Mouse (Mus musculus): ENCODE data around the gene Mcoln2. TPM values are rescaled to one million over a fixed set of nuclear protein-coding genes. Genes with fewer than 3 reads are reported as not detected.

The Mcoln2 gene
- polyA plus RNA-seq, 1 experiment from 2014 or later, result 0.27 TPM

DNA sequence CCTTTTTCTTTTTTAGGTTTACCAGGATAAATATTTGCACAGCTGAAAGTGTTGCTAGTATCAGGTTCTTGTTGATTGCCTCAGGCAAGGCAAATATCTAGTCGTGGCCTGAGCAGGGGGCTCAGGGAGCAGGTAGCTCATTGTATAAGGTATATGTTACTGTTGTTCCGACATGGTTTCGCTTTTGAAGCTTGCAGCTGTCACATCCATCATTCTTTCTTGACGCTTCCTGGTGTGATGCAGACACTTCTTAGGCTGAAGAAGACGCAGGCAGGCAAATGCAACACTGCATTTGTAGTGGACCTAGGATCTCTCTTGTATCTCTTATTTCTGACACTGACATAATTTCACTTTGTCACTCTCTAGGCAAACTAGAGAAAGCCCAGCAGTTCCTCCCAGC, 63.7 kb downstream of the Mcoln2 start:
- ATAC-seq (replicated peaks; ENCODE audit: low FRiP score) (no peak), DNase-seq (ENCODE audit: low spot score) (no peak)
- Histone ChIP-seq H3K4me3 (ENCODE audit: low read depth, low read length) (no peak overlapping the region), H3K4me2 (ENCODE audit: low read depth, low read length, severe bottlenecking) (no peak overlapping the region), H3K9me3 (ENCODE audit: control insufficient read depth, low read length) (no peaks in the 10 kb centered on the region), H3K36me3 (ENCODE audit: control insufficient read depth, insufficient read depth, low read length) (no peaks in the 10 kb centered on the region), H3K9ac (ENCODE audit: low read length) (no peak overlapping the region), H3K27me3 (ENCODE audit: control insufficient read depth, insufficient read depth, low read length) (no peaks in the 10 kb centered on the region), H3K4me1 (replicated peaks; ENCODE audit: control insufficient read depth, insufficient read depth, low read length) (no peaks in the 10 kb centered on the region), H3K27ac (ENCODE audit: low read depth, low read length) (no peak overlapping the region)
- 79% methylated on average over 5 of the region's 5 CpGs for WGBS

DNA sequence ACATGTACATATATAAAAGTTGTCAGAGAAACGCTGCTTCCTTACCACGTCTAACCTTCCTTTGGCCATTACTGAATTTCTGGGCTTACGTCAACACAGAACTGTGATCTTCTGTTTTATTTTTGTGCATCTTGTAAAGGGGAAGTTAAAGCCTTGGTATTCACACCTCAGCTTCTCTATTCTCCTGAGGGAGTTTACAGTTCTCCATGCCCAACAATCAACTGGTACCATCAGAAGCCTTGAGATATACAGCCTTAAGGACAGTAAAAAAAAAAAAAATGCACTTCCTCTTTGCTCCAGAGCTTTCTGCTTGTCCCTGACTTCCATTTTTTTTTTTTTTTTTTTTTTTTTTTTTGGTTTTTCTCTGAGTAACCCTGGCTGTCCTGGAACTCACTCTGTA, 66.9 kb downstream of the Mcoln2 start:
- DNase-seq (ENCODE audit: low spot score), result no peak
- no peak overlapping the region for H3K27ac ChIP-seq (ENCODE audit: low read depth, low read length)
- no peak overlapping the region for H3K9ac ChIP-seq (ENCODE audit: low read length)
- no peaks in the 10 kb centered on the region for H3K9me3 ChIP-seq (ENCODE audit: control insufficient read depth, low read length)
- no peak for ATAC-seq (replicated peaks; ENCODE audit: low FRiP score)
- no peak overlapping the region for H3K4me3 ChIP-seq (ENCODE audit: low read depth, low read length)
- H3K36me3 ChIP-seq (ENCODE audit: control insufficient read depth, insufficient read depth, low read length), result no peaks in the 10 kb centered on the region
- 94% methylated on average over 3 of the region's 3 CpGs for WGBS
- no peak overlapping the region for H3K4me2 ChIP-seq (ENCODE audit: low read depth, low read length, severe bottlenecking)
- no peaks in the 10 kb centered on the region for H3K4me1 ChIP-seq (replicated peaks; ENCODE audit: control insufficient read depth, insufficient read depth, low read length)
- H3K27me3 ChIP-seq (ENCODE audit: control insufficient read depth, insufficient read depth, low read length), result peaks cover 11% of the 10 kb centered on the region

DNA sequence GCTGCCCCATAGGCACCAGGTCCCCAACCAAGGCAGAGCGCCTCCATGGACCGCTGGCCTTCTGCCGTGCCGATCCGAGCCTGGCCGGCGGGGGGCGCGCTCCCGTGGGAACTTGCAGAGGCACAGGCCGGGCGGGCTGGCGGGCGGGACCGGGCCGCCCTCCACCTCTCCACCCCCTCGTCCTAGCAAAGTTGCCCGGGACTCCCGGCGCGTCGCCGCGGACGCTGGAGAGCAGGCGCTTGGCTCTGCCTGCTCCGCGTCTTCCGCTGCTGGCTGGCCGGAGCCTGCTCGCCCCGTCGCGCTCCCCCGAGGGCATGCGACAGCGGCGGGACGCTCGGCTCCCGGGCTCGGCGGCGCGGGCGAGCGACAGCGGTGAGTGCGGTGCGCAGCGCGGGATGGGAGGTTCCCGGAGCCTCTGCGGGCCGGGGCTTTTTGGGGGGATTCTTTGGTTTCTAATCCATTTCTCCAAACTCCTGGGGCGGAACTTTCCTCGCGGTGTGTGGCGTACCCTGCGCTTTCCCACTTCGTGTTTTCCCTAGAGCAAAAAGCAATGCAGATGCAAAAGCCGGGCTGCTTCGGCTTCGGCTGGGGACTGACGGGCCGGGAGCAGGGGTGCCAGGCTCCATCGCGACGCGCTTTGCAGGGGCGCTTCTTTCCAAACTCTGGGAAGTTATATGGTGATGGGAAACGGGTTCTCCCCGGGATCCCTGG, 71.3 kb downstream of the Mcoln2 start, which contains the start of gene Lpar3:
Lpar3 (plus strand) TSS at position 188 of the 711 bp plus-strand sequence.
- Histone ChIP-seq H3K36me3 (ENCODE audit: control insufficient read depth, insufficient read depth, low read length) (no peaks in the 10 kb centered on the region), H3K27ac (ENCODE audit: low read depth, low read length) (no peak within 1 kb of the TSS), H3K9me3 (ENCODE audit: control insufficient read depth, low read length) (no peaks in the 10 kb centered on the region), H3K4me2 (ENCODE audit: low read depth, low read length, severe bottlenecking) (peak within 1 kb of the TSS; percentile 65), H3K4me3 (ENCODE audit: low read depth, low read length) (peak within 1 kb of the TSS; percentile 45), H3K27me3 (ENCODE audit: control insufficient read depth, insufficient read depth, low read length) (peaks cover 25% of the 10 kb centered on the region), H3K9ac (ENCODE audit: low read length) (peak within 1 kb of the TSS; percentile 23; the same call in 1 of the 2 replicates), H3K4me1 (replicated peaks; ENCODE audit: control insufficient read depth, insufficient read depth, low read length) (no peaks in the 10 kb centered on the region)
- peak; percentile 89 for DNase-seq (ENCODE audit: low spot score)
- peak; percentile 86 for ATAC-seq (replicated peaks; ENCODE audit: low FRiP score)
- under 1% methylated on average over 68 of the region's 73 CpGs for WGBS

DNA sequence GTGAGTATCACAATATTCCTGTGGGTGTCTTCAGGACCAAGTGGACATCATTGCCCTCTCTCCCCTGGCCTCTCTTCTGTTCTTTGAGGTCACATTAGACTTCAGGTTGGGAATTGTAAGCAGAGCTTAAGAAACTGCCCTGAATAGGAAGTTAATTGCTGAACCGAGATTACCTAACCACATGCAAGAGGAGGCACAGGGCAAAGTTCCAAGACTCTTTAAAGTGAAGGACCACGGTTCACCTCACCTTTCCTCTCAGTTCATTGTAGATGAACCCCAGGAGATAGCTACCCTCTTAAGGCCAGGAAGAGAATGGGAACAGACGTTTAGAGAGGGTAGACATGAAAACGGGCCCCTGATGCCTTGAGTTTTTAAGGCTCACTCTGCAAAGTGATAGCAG, 74.6 kb downstream of the Mcoln2 start:
- Histone ChIP-seq H3K9me3 (ENCODE audit: control insufficient read depth, low read length) (no peaks in the 10 kb centered on the region), H3K27me3 (ENCODE audit: control insufficient read depth, insufficient read depth, low read length) (peaks cover 25% of the 10 kb centered on the region), H3K4me3 (ENCODE audit: low read depth, low read length) (no peak overlapping the region), H3K4me2 (ENCODE audit: low read depth, low read length, severe bottlenecking) (no peak overlapping the region), H3K4me1 (replicated peaks; ENCODE audit: control insufficient read depth, insufficient read depth, low read length) (no peaks in the 10 kb centered on the region; the same call in 1 of the 2 replicates), H3K9ac (ENCODE audit: low read length) (no peak overlapping the region), H3K27ac (ENCODE audit: low read depth, low read length) (no peak overlapping the region), H3K36me3 (ENCODE audit: control insufficient read depth, insufficient read depth, low read length) (no peaks in the 10 kb centered on the region)
- ATAC-seq (replicated peaks; ENCODE audit: low FRiP score) (no peak), DNase-seq (ENCODE audit: low spot score) (no peak)
- WGBS, result 71% methylated on average over 4 of the region's 4 CpGs

DNA sequence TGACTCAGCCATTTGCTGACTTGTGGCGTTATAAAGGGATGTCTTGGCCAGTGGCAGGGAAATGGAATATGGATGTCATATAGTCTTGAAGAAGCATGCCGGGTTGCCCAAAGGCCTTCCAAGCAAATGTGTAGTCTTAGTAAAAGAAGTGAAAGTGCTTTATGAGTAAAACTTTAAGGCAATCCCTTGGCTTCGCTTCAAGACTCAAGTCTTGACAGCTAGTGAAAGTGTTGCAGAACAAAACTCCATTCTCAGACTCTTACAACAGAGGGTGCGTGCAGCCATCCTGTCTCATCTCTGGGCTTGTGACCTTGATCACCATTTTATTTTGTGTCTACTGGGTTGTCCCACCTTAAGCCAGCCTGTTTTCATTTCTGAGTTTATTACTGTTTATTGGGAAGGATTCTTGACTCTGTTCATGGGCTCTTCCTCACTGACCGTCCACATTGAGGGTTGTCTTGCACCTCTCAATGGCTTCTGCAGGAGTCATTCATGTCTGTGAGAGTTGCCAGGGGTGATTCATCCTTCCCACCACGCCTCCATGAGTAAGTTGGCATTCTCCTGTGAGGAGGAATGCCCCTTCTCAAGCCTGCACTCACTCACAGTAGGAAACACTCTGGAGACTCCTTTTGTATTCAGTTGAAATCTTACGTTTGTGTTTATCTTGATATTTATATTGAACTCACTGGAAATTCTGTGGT, 75.6 kb downstream of the Mcoln2 start:
- Histone ChIP-seq H3K4me3 (ENCODE audit: low read depth, low read length) (no peak overlapping the region), H3K27me3 (ENCODE audit: control insufficient read depth, insufficient read depth, low read length) (peaks cover 22% of the 10 kb centered on the region), H3K36me3 (ENCODE audit: control insufficient read depth, insufficient read depth, low read length) (no peaks in the 10 kb centered on the region), H3K9me3 (ENCODE audit: control insufficient read depth, low read length) (no peaks in the 10 kb centered on the region), H3K27ac (ENCODE audit: low read depth, low read length) (no peak overlapping the region), H3K9ac (ENCODE audit: low read length) (no peak overlapping the region), H3K4me2 (ENCODE audit: low read depth, low read length, severe bottlenecking) (no peak overlapping the region), H3K4me1 (replicated peaks; ENCODE audit: control insufficient read depth, insufficient read depth, low read length) (no peaks in the 10 kb centered on the region; the same call in 1 of the 2 replicates)
- DNase-seq (ENCODE audit: low spot score), result no peak
- 83% methylated on average over 7 of the region's 7 CpGs for WGBS
- ATAC-seq (replicated peaks; ENCODE audit: low FRiP score), result no peak

DNA sequence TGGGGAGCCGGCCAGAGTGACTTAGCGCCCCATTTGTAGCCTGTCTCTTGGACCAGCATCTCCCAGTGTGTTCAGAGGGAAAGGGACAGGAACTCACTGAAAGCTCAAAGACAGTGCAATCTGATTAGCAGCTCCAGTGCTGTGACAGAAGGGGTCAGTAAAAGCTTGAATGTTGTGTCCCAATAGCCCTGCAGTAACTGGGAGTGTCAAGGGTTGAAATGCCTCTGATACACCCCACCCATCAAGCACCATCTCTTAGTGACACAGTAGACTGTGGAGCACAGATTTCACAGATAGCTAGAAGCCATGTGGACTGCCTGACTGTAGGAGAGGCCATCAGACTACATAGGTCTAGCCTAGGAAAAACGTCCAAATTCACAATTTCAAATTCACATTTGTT, 77.8 kb downstream of the Mcoln2 start:
- Histone ChIP-seq H3K9me3 (ENCODE audit: control insufficient read depth, low read length) (no peaks in the 10 kb centered on the region), H3K9ac (ENCODE audit: low read length) (no peak overlapping the region), H3K4me3 (ENCODE audit: low read depth, low read length) (no peak overlapping the region), H3K4me2 (ENCODE audit: low read depth, low read length, severe bottlenecking) (no peak overlapping the region), H3K4me1 (replicated peaks; ENCODE audit: control insufficient read depth, insufficient read depth, low read length) (no peaks in the 10 kb centered on the region; the same call in 1 of the 2 replicates), H3K27me3 (ENCODE audit: control insufficient read depth, insufficient read depth, low read length) (peaks cover 6% of the 10 kb centered on the region; the same call in 1 of the 2 replicates), H3K27ac (ENCODE audit: low read depth, low read length) (no peak overlapping the region), H3K36me3 (ENCODE audit: control insufficient read depth, insufficient read depth, low read length) (no peaks in the 10 kb centered on the region)
- 73% methylated on average over 3 of the region's 3 CpGs for WGBS
- ATAC-seq (replicated peaks; ENCODE audit: low FRiP score), result no peak
- no peak for DNase-seq (ENCODE audit: low spot score)

DNA sequence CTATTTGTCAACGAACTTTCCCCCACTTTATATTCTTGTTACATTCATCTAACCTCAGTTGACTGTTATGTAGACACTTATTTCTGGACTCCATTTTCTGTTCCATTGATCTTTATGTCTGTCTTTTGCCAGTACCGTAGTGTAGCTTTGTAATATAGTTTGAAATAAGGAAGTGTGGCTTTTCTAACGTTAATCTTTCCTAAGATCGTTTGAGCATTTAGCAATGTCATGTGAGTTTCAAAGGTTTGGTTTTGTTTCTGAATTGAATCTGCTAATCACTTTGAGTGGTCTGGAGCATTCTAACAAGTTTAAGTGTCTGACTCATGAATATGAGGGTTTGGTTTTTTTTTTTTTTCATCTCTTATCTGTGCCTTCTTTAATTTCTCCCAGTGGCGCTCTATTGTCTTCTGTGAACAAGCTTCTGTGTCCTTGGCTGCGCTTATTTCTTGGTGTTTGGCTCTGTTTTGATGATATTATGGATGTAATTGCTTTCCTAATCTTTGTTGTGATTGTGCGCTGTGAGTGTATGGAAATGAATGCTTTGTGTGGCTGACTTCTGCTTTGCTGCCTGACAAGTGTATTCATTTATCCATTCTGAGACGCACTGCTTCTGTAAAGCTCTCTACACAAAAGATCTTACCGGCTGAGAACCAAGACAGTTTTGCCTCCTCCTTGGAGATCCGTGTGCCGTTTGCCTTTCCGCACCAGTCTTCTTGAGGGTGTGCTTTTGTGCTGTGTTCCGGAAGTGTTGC, 79.1 kb downstream of the Mcoln2 start:
- no peak overlapping the region for H3K27ac ChIP-seq (ENCODE audit: low read depth, low read length)
- 54% methylated on average over 13 of the region's 13 CpGs for WGBS
- H3K4me3 ChIP-seq (ENCODE audit: low read depth, low read length), result no peak overlapping the region
- ATAC-seq (replicated peaks; ENCODE audit: low FRiP score) (no peak), DNase-seq (ENCODE audit: low spot score) (no peak)
- no peaks in the 10 kb centered on the region for H3K36me3 ChIP-seq (ENCODE audit: control insufficient read depth, insufficient read depth, low read length)
- no peaks in the 10 kb centered on the region for H3K9me3 ChIP-seq (ENCODE audit: control insufficient read depth, low read length)
- no peaks in the 10 kb centered on the region; the same call in 1 of the 2 replicates for H3K4me1 ChIP-seq (replicated peaks; ENCODE audit: control insufficient read depth, insufficient read depth, low read length)
- no peak overlapping the region for H3K9ac ChIP-seq (ENCODE audit: low read length)
- no peak overlapping the region for H3K4me2 ChIP-seq (ENCODE audit: low read depth, low read length, severe bottlenecking)
- no peaks in the 10 kb centered on the region for H3K27me3 ChIP-seq (ENCODE audit: control insufficient read depth, insufficient read depth, low read length)

DNA sequence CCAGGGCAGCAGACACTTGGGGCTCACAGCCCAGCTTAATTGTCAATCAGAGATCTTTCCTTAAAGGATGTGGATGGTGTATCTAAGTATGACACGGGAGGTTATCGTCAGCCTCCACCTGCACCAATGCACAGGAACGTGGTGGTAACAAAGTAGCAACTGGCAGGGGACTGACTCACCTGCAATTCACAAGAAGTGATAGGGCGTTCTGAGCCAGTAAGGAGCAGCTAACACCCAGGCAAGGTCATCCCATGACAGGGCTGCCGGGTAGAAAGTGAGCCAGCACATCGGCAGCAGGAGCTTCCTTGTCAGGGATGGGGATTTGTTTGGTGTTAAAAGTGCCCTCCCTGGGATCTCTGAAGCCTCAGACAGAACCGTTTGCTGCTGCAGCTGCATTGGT, 83.1 kb downstream of the Mcoln2 start:
- no peaks in the 10 kb centered on the region; the same call in 1 of the 2 replicates for H3K4me1 ChIP-seq (replicated peaks; ENCODE audit: control insufficient read depth, insufficient read depth, low read length)
- no peak overlapping the region for H3K4me3 ChIP-seq (ENCODE audit: low read depth, low read length)
- ATAC-seq (replicated peaks; ENCODE audit: low FRiP score) (no peak), DNase-seq (ENCODE audit: low spot score) (no peak)
- H3K4me2 ChIP-seq (ENCODE audit: low read depth, low read length, severe bottlenecking), result no peak overlapping the region
- H3K36me3 ChIP-seq (ENCODE audit: control insufficient read depth, insufficient read depth, low read length), result no peaks in the 10 kb centered on the region
- H3K9me3 ChIP-seq (ENCODE audit: control insufficient read depth, low read length), result no peaks in the 10 kb centered on the region
- H3K9ac ChIP-seq (ENCODE audit: low read length), result no peak overlapping the region
- no peak overlapping the region for H3K27ac ChIP-seq (ENCODE audit: low read depth, low read length)
- no peaks in the 10 kb centered on the region for H3K27me3 ChIP-seq (ENCODE audit: control insufficient read depth, insufficient read depth, low read length)
- WGBS, result 79% methylated on average over 7 of the region's 7 CpGs
